Mouse (Mus musculus): Measurements from ENCODE around the gene Eif4g1.
A peak's percentile ranks its signal among the peaks of the same experiment; 100 is the strongest.

Eif4g1 gene

DNA sequence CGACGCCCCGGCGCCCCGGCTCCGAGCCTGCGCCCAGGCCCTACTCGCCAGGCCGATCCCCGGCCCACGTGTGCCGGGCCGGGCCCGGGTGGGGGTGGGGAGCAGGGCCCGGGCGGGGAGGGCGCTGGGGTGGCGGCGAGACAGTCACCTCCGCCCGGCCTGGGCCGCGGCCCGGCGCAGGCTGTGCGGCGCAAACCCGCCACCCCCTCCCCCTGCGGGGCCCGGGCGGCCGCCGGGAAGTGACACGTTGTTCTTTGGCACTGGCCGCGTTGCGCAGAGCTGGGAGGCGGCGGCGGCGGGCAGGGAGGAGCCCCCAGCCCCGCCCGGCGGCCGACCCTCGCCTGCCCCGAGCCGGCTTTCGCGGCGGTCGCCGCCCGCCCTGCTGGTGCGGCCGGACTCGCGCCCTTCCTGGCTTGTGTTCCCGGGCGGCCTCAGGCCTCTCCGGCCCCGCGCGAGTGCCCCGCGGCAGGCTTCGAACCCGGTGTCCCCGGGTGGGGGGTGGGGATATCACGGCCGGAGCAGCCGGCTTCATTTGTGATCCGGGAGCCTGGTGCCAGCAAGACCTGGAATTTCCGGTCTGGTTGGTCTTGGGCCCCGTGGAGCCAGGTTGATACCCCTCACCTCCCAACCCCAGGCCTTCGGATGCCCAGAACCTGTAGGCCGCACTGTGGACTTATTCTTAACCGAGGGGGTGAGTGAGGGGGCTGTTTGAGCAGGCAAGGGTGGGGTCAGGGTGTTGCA lies 5.0 kb downstream of the Eif4g1 start:
- DNase-seq: peak; percentile 45

DNA sequence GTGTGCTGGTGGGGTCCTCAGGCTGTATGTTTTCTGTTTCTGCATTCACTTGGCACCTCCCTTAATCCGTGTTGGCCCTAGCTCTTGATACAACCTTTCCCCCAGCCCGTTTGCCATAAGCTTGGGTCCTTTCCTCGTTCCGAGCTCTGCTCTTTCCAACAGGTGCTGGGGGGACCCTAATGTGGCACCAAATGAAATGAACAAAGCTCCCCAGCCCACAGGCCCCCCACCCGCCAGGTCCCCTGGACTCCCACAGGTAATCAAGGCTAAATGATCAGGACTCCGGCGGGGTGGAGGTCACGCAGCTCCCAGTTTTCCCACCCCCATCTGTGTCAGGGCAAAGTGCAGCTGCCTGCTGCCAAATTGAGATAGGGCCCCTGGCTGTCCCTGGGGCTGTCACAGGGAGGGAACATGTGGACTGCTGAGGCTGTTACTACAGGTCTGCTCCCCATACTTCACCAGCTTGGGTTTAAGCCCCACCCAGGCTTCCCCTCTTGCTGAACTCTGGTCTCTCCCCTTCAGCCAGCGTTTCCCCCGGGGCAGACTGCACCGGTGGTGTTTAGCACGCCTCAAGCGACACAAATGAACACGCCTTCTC lies 5.7 kb downstream of the Eif4g1 start:
- DNase-seq: peak; percentile 80

DNA sequence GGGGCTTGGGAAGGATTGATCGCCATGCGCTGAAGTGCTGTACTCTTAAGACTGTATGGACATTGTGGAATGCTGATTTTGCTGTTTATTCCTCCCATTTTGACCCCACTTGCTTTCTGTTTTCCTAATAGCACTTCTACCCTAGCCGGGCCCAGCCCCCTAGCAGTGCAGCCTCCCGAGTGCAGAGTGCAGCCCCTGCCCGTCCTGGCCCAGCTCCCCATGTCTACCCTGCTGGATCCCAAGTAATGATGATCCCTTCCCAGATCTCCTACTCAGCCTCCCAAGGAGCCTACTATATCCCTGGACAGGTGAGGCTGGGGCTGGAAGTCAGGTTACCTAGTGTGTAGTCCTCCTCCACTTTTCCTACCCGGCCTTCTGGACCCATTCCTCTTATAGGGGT lies 7.1 kb downstream of the Eif4g1 start:
- DNase-seq: no peak

GRCm38 (mm10) chr16:20676702-20677101 lies 8.6 kb downstream of the Eif4g1 start:
- no peak for DNase-seq

GRCm38 (mm10) chr16:20677380-20677779 lies 9.3 kb downstream of the Eif4g1 start:
- DNase-seq: no peak

- DNase-seq: peak; percentile 82
These were observed 10.0 kb downstream of the Eif4g1 start for GRCm38 (mm10) chr16:20677974-20678675.

- DNase-seq: no peak
These were observed 22.7 kb downstream of the Eif4g1 start for GRCm38 (mm10) chr16:20690774-20691173.

DNA sequence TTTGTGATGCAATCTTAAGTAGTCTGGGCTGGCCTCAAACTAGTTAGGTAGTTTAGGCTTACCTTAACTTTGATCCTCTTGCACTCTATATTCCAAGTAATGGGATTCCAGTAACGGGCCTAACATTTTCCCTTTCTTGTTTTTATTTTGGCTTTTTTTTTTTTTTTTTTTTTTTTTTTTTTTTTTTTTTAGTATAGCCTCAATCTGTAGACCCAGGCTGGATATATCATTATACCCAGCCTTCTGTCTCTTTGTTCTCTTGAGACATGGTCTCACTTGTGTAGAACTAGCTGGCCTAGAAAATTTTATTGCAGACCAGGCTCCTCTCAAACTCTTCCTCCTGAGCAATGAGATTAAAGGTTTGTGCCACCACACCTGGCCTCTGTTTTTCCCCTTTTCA lies 23.5 kb downstream of the Eif4g1 start:
- no peak for DNase-seq

GRCm38 (mm10) chr16:20692241-20692965 lies 24.3 kb downstream of the Eif4g1 start:
- no peak for DNase-seq

DNA sequence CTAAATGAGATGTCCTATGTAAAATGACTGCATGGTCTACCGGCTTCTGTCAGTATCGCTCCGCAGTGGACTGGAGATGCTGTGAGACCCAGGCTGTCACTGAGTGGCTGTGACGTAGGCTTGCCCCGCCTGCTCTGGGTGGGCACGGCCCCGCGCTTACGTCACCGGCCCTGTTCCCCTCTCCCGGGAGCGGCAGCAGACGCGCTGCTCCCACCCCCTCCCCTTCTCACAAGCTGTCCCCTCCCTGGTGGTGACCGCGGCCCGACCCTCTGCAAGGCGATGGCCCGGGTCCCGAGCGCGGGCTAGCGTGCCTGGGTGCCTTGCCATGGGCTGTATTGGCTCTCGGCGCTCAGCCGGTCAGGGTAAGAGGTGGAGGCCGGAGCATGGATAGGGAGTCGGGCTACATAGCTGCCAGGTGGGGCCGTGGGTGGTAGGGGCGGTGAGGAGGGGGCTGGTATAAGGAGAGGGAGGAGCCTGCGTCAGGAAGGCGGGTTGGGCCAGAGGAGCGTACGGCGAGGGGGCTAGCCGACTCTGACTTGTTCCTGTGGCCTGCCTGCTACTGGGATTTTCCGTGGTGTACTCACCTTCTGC lies 25.1 kb downstream of the Eif4g1 start, which contains the start of gene Fam131a:
Gene Fam131a (plus strand): TSS at position 131 of the 591 bp plus-strand sequence.
- peak; percentile 81 for DNase-seq

- DNase-seq: no peak
These were observed 26.7 kb downstream of the Eif4g1 start for GRCm38 (mm10) chr16:20694781-20695180.

- DNase-seq: peak; percentile 76
These were observed 27.7 kb downstream of the Eif4g1 start for GRCm38 (mm10) chr16:20695622-20696323.

GRCm38 (mm10) chr16:20699266-20699665 lies 31.2 kb downstream of the Eif4g1 start:
- DNase-seq: no peak

GRCm38 (mm10) chr16:20700036-20700435 lies 31.9 kb downstream of the Eif4g1 start:
- no peak for DNase-seq

DNA sequence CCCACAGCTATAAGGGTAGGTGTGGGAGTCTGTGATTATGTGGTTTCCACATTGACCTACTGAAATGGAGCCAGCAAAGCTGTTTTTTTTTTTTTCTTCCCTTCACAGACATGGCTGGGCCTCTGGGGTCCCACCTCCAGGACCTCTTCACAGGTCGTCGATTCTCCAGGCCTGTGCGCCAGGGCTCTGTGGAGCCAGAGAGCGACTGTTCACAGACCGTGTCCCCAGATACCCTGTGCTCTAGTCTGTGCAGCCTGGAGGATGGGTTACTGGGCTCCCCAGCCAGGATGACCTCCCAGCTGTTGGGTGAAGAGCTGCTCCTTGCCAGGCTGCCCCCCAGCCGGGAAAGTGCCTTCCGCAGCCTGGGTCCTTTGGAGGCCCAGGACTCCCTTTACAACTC lies 33.2 kb downstream of the Eif4g1 start:
- DNase-seq: no peak

DNA sequence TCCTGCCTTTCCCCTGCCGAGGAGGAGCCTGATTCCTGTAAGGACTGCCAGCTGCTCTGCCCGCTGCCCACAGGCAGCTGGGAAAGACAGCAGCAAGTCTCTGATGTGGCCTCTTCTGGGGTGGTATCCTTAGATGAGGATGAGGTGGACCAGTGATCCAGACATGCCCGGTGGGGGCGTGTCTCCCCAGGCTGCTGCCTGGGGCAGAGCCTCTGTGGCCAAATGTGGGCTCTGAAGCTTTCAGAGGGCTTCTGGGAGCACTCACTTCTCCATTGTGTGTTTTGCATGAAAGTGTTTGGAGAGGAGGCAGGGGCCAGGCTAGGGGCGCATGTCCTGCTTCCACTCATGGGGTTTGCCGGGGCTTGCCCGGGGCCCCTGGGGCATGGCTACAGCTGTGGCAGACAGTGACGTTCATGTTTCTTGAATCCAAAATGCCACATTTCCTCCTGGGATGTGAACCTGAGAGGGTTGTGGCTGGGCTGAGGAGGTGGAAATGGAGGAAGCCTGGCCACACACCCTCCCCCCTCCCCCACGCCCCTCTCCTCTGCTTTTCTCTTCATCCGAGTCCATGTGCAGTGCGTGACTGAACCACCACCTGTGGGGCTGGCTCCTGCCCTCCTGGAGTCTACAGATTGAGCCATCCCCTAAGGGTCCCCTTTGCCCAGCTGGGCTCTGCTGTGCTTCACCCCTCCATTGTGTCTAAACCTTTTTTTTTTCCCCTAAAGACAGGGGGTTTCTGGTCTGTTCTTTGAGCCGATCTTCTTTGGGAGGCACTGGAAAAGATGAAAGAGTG lies 33.8 kb downstream of the Eif4g1 start:
- DNase-seq: no peak

GRCm38 (mm10) chr16:20702522-20702893 lies 34.4 kb downstream of the Eif4g1 start:
- DNase-seq: peak; percentile 62

DNA sequence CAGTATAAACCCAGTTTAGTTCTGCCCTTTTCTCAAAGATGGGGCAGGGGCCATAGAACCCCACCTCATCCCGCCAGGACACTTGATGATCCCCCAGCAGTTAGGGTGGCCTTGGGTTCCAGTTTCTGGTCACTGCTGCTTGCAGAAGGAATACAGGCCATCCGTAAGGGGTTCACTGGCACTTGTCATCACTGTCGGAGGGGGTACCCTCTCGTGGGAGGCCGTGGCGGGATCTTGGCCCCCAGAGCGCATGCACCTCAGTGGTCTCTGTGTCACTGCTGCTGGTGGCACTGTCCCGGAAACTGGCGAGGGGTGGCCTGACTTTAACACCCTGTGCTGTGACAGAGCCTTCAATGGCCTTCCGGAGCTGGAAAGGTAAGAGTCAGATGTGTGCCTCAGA lies 35.0 kb downstream of the Eif4g1 start:
- DNase-seq: no peak

- no peak for DNase-seq
These were observed 35.7 kb downstream of the Eif4g1 start for GRCm38 (mm10) chr16:20703699-20704400.

GRCm38 (mm10) chr16:20705786-20706185 lies 37.7 kb downstream of the Eif4g1 start:
- DNase-seq: no peak

Data from kidney, adult 11 months (tissue).